Mouse (Mus musculus) midbrain, postnatal 0 days (tissue): ENCODE data around the gene Ccdc85a. TPM values are rescaled to one million over a fixed set of nuclear protein-coding genes. Genes with fewer than 3 reads are reported as not detected.

ENCODE experiments used
- ATAC-seq: fragments of 200-750 bp; cut with Nextera tagmentation; 2 replicates; pipeline ENCODE4 v1.8.0; 2017; ENCODE audit warnings: moderate number of reproducible peaks, mild to moderate bottlenecking, moderate TSS enrichment, moderate library complexity; ENCODE audit not compliant: low FRiP score
- DNase-seq: peaks from one replicate; pipeline ENCODE4 v3.0.0-alpha.2; 2015; ENCODE audit warnings: low spot score
- H3K27ac ChIP-seq: fragments of 300-500 bp; sonication (generic); 2 replicates; pipeline ENCODE4 v1.5.1; 2014; ENCODE audit warnings: low read depth, mild to moderate bottlenecking, low read length, mixed read lengths
- H3K27me3 ChIP-seq: fragments of 300-500 bp; sonication (generic); 2 replicates; pipeline ENCODE4 v1.6.1; 2014; ENCODE audit warnings: low read length, control low read depth, mixed read lengths; ENCODE audit not compliant: insufficient read depth
- H3K36me3 ChIP-seq: fragments of 300-500 bp; sonication (generic); 2 replicates; pipeline ENCODE4 v1.6.1; 2014; ENCODE audit warnings: low read length, control low read depth, mixed read lengths; ENCODE audit not compliant: insufficient read depth
- H3K4me1 ChIP-seq: fragments of 300-500 bp; sonication (generic); 2 replicates; pipeline ENCODE4 v1.6.1; 2014; ENCODE audit warnings: mild to moderate bottlenecking, control low read depth, antibody characterized with exemption, low read length, mixed read lengths; ENCODE audit not compliant: insufficient read depth
- H3K4me2 ChIP-seq: fragments of 300-500 bp; sonication (generic); 2 replicates; pipeline ENCODE4 v1.6.1; 2014; ENCODE audit warnings: low read depth, mild to moderate bottlenecking, low read length, mixed read lengths; ENCODE audit not compliant: poor library complexity, severe bottlenecking
- H3K4me3 ChIP-seq: fragments of 300-500 bp; sonication (generic); 2 replicates; pipeline ENCODE4 v1.5.1; 2014; ENCODE audit warnings: low read depth, mild to moderate bottlenecking, low read length, moderate library complexity
- H3K9ac ChIP-seq: fragments of 300-500 bp; sonication (generic); replicated peaks from 2 replicates; pipeline ENCODE4 v1.6.1; 2014; ENCODE audit warnings: mild to moderate bottlenecking, low read length, moderate library complexity, mixed read lengths; ENCODE audit not compliant: poor library complexity, severe bottlenecking
- H3K9me3 ChIP-seq: fragments of 300-500 bp; sonication (generic); 2 replicates; pipeline ENCODE4 v1.6.1; 2016; ENCODE audit warnings: low read length, control low read depth
- CTCF ChIP-seq: IDR thresholded peaks from 2 replicates; pipeline ENCODE4 v1.5.1; 2016; ENCODE audit warnings: antibody characterized with exemption, mild to moderate bottlenecking
- WGBS: fragments of 180-500 bp; shearing (Covaris S2); extraction: QIAGEN DNeasy Blood & Tissue Kit; methylation state at CpG from one replicate; pipeline ENCODE4 v1.1.7; 2014; 5-methylcytosine and 5-hydroxymethylcytosine counted together
- polyA plus RNA-seq: library from polyadenylated mRNA; unstranded; fragments of >200 nt; fragmentation: Nextera tagmentation; extraction: Ambion mirVana; gene quantifications from 2 replicates; pipeline ENCODE4 v1.2.1, GENCODE M21; 2015
- total RNA-seq: library from RNA; depleted of rRNA; stranded (reverse); fragments of >200 nt; gene quantifications from 2 replicates; pipeline ENCODE4 v1.2.3, GENCODE M21; 2014; rRNA removed

The Ccdc85a gene
- total RNA-seq (40.7 and 43.1 TPM in 2 replicates), polyA plus RNA-seq (63.8 and 66.1 TPM in 2 replicates)

- Histone ChIP-seq H3K4me3 (peak within 1 kb of the TSS; percentile 86), H3K36me3 (no peaks in the 10 kb centered on the region), H3K27me3 (no peaks in the 10 kb centered on the region), H3K9ac (peak within 1 kb of the TSS; percentile 83), H3K4me1 (peaks cover 5% of the 10 kb centered on the region), H3K9me3 (no peaks in the 10 kb centered on the region), H3K4me2 (peak within 1 kb of the TSS; percentile 80), H3K27ac (peak within 1 kb of the TSS; percentile 90)
- peak; percentile 94 for TF ChIP-seq CTCF
- DNase-seq (peak; percentile 94), ATAC-seq (peak; percentile 96)
- under 1% methylated on average over 25 of the region's 25 CpGs for WGBS
Measured at GRCm38 (mm10) chr11:28583911-28584434, at the start of gene Ccdc85a. TSS of gene Ccdc85a (minus strand) at chr11:28584324.

- DNase-seq: no peak
- H3K36me3 ChIP-seq: no peaks in the 10 kb centered on the region
- H3K9me3 ChIP-seq: no peaks in the 10 kb centered on the region
- WGBS: 33% methylated on average over 1 of the region's 1 CpGs
- H3K27ac ChIP-seq: no peak overlapping the region
- H3K9ac ChIP-seq: no peak overlapping the region
- no peaks in the 10 kb centered on the region for H3K27me3 ChIP-seq
- H3K4me2 ChIP-seq: no peak overlapping the region
- TF ChIP-seq CTCF: no peak
- H3K4me3 ChIP-seq: no peak overlapping the region
- no peak for ATAC-seq
- no peaks in the 10 kb centered on the region for H3K4me1 ChIP-seq
Measured at GRCm38 (mm10) chr11:28633571-28634125, 49.5 kb upstream of the Ccdc85a start.

DNA sequence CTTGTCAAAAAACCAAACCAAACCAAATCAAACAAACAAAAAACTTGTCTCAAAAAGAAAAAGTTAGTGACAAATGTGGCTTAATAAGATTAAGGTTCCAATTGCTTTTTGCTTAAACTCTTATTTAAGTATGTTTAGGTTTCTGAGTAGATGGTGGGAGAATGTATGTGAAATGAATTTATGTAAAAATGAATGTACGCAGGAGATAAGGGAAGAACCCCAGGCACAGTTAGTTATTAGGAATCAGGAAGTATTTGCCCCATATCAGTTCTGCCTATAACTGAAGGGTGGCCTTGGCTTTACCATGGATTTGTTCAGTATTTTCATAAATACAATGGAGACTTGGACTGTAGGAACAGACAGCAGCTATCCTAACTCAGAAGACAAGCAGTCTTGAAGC is 49.0 kb upstream of the Ccdc85a start:
- Histone ChIP-seq H3K27me3 (no peaks in the 10 kb centered on the region), H3K27ac (no peak overlapping the region), H3K9ac (no peak overlapping the region), H3K9me3 (no peaks in the 10 kb centered on the region), H3K36me3 (no peaks in the 10 kb centered on the region), H3K4me1 (no peaks in the 10 kb centered on the region), H3K4me3 (no peak overlapping the region), H3K4me2 (no peak overlapping the region)
- no peak for TF ChIP-seq CTCF
- WGBS: 93% methylated on average over 1 of the region's 1 CpGs
- ATAC-seq: no peak
- DNase-seq: no peak

GRCm38 (mm10) chr11:28630771-28631170 is 46.6 kb upstream of the Ccdc85a start:
- ATAC-seq (no peak), DNase-seq (no peak)
- H3K9me3 ChIP-seq: no peaks in the 10 kb centered on the region
- TF ChIP-seq CTCF: no peak
- no peaks in the 10 kb centered on the region for H3K36me3 ChIP-seq
- no peaks in the 10 kb centered on the region for H3K4me1 ChIP-seq
- no peak overlapping the region for H3K4me2 ChIP-seq
- WGBS: 89% methylated on average over 2 of the region's 2 CpGs
- H3K9ac ChIP-seq: no peak overlapping the region
- H3K27me3 ChIP-seq: no peaks in the 10 kb centered on the region
- H3K27ac ChIP-seq: no peak overlapping the region
- no peak overlapping the region for H3K4me3 ChIP-seq

GRCm38 (mm10) chr11:28610781-28611491 is 26.8 kb upstream of the Ccdc85a start:
- Histone ChIP-seq H3K27me3 (no peaks in the 10 kb centered on the region), H3K36me3 (no peaks in the 10 kb centered on the region), H3K9me3 (no peaks in the 10 kb centered on the region), H3K9ac (no peak overlapping the region), H3K4me3 (no peak overlapping the region), H3K4me1 (no peaks in the 10 kb centered on the region), H3K27ac (no peak overlapping the region), H3K4me2 (no peak overlapping the region)
- ATAC-seq (0 out of 2 replicates have a peak, but pooled peaks have one; percentile 27), DNase-seq (peak; percentile 74)
- TF ChIP-seq CTCF: peak; percentile 82
